Mouse (Mus musculus) lung, embryonic 15.5 days (tissue): ENCODE data around the gene Rnase4. TPM values are rescaled to one million over a fixed set of nuclear protein-coding genes. Genes with fewer than 3 reads are reported as not detected.

Source experiments
- ATAC-seq: fragments of 200-750 bp; cut with Nextera tagmentation; 2 replicates; pipeline ENCODE4 v1.8.0; 2017; ENCODE audit warnings: moderate number of reproducible peaks, borderline replicate concordance; ENCODE audit not compliant: low FRiP score, low TSS enrichment; ENCODE audit errors: extremely low read depth
- H3K27ac ChIP-seq: fragments of 300-500 bp; sonication (generic); 2 replicates; pipeline ENCODE4 v1.5.1; 2015; ENCODE audit warnings: moderate library complexity, mild to moderate bottlenecking, inconsistent platforms
- H3K27me3 ChIP-seq: fragments of 300-500 bp; sonication (generic); 2 replicates; pipeline ENCODE4 v1.6.1; 2015; ENCODE audit warnings: inconsistent platforms
- H3K36me3 ChIP-seq: fragments of 300-500 bp; sonication (generic); 2 replicates; pipeline ENCODE4 v1.6.1; 2015; ENCODE audit warnings: inconsistent platforms
- H3K4me1 ChIP-seq: fragments of 300-500 bp; sonication (generic); 2 replicates; pipeline ENCODE4 v1.6.1; 2015; ENCODE audit warnings: inconsistent platforms
- H3K4me2 ChIP-seq: fragments of 300-500 bp; sonication (generic); 2 replicates; pipeline ENCODE4 v1.6.1; 2015; ENCODE audit warnings: inconsistent platforms, mild to moderate bottlenecking, moderate library complexity
- H3K4me3 ChIP-seq: fragments of 300-500 bp; sonication (generic); 2 replicates; pipeline ENCODE4 v1.5.1; 2015; ENCODE audit warnings: mild to moderate bottlenecking, inconsistent platforms
- H3K9ac ChIP-seq: fragments of 300-500 bp; sonication (generic); 2 replicates; pipeline ENCODE4 v1.6.1; 2015; ENCODE audit warnings: inconsistent platforms
- H3K9me3 ChIP-seq: fragments of 300-500 bp; sonication (generic); 2 replicates; pipeline ENCODE4 v1.6.1; 2016; ENCODE audit warnings: inconsistent platforms
- WGBS: fragments of 180-500 bp; shearing (Covaris S2); methylation state at CpG from one replicate; pipeline ENCODE4 v1.1.7; 2015; 5-methylcytosine and 5-hydroxymethylcytosine counted together
- polyA plus RNA-seq: library from polyadenylated mRNA; unstranded; fragments of >200 nt; fragmentation: Nextera tagmentation; extraction: Ambion mirVana; gene quantifications from 2 replicates; pipeline ENCODE4 v1.2.1, GENCODE M21; 2015

Gene Rnase4
- polyA plus RNA-seq, 1 experiment from 2014 or later, result 38.7 TPM

- no peak for ATAC-seq
- H3K9me3 ChIP-seq, result no peaks in the 10 kb centered on the region
- no peak overlapping the region for H3K4me3 ChIP-seq
- H3K36me3 ChIP-seq, result no peaks in the 10 kb centered on the region
- H3K27me3 ChIP-seq, result no peaks in the 10 kb centered on the region
- H3K4me2 ChIP-seq, result no peak overlapping the region
- H3K4me1 ChIP-seq, result no peaks in the 10 kb centered on the region
- 62% methylated on average over 2 of the region's 2 CpGs for WGBS
- H3K27ac ChIP-seq, result no peak overlapping the region
- no peak overlapping the region for H3K9ac ChIP-seq
Measured at GRCm38 (mm10) chr14:51140342-51140741, 49.5 kb downstream of the Rnase4 start.

- ATAC-seq, result no peak
Measured at GRCm38 (mm10) chr14:51142119-51142518, 51.2 kb downstream of the Rnase4 start.

GRCm38 (mm10) chr14:51142568-51142967 lies 51.7 kb downstream of the Rnase4 start:
- H3K27ac ChIP-seq, result no peak overlapping the region
- no peaks in the 10 kb centered on the region for H3K4me1 ChIP-seq
- no peaks in the 10 kb centered on the region for H3K36me3 ChIP-seq
- H3K27me3 ChIP-seq, result no peaks in the 10 kb centered on the region
- 73% methylated on average over 3 of the region's 3 CpGs for WGBS
- no peaks in the 10 kb centered on the region for H3K9me3 ChIP-seq
- H3K4me2 ChIP-seq, result no peak overlapping the region
- no peak for ATAC-seq
- H3K4me3 ChIP-seq, result no peak overlapping the region
- H3K9ac ChIP-seq, result no peak overlapping the region

More at GRCm38 (mm10) chr14:51142119-51142518, 51.2 kb downstream of the Rnase4 start:
- Histone ChIP-seq H3K36me3 (no peaks in the 10 kb centered on the region), H3K4me3 (no peak overlapping the region), H3K4me2 (no peak overlapping the region), H3K9me3 (no peaks in the 10 kb centered on the region), H3K27ac (no peak overlapping the region), H3K27me3 (no peaks in the 10 kb centered on the region), H3K9ac (no peak overlapping the region), H3K4me1 (no peaks in the 10 kb centered on the region)
- WGBS, result 84% methylated on average over 4 of the region's 4 CpGs

DNA sequence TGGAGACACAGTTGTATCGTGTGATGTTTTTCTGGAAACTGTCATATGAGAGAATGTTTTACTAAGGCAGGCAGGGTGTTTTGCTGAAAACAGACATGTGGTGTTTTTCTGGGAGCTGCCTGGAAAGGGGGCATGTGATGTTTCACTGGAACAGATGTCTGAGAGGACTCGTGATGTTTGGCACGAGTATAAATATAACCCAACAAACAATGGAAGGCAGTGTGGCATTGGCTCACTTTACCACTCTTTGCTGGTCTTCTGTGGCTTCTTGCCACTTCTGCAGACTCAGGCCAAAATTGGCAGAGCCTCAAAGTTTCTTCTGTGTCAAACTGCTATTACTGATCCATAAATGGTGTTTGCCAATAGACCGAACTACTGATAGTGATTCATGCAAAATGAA lies 52.4 kb downstream of the Rnase4 start:
- no peak overlapping the region for H3K4me3 ChIP-seq
- WGBS, result 46% methylated on average over 4 of the region's 4 CpGs
- H3K4me1 ChIP-seq, result no peaks in the 10 kb centered on the region
- H3K27ac ChIP-seq, result no peak overlapping the region
- no peaks in the 10 kb centered on the region for H3K9me3 ChIP-seq
- no peaks in the 10 kb centered on the region for H3K36me3 ChIP-seq
- no peak overlapping the region for H3K9ac ChIP-seq
- no peaks in the 10 kb centered on the region for H3K27me3 ChIP-seq
- H3K4me2 ChIP-seq, result no peak overlapping the region
- ATAC-seq, result no peak

DNA sequence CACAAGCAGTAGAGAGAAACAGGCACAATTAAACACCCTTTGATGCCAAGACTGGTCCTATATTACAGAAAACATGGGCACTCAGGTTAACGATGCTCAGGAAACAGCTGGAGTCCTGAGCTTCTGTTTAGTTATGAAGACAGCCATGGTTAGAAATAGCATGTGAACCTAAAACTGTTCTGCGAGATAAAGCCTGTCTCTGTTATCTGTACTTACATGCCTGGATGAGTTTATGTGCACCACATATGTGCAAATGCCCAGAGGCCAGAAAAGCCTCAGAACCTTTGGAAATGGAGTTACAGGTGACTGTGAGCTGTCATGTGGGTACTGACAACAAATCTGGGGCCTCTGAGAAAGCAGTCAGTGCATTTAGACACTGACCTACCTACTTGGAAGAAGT lies 53.1 kb downstream of the Rnase4 start:
- H3K4me3 ChIP-seq, result no peak overlapping the region
- WGBS, result 67% methylated on average over 2 of the region's 2 CpGs
- H3K9ac ChIP-seq, result no peak overlapping the region
- no peaks in the 10 kb centered on the region for H3K27me3 ChIP-seq
- no peak for ATAC-seq
- no peaks in the 10 kb centered on the region for H3K9me3 ChIP-seq
- no peaks in the 10 kb centered on the region for H3K36me3 ChIP-seq
- H3K4me2 ChIP-seq, result no peak overlapping the region
- H3K4me1 ChIP-seq, result no peaks in the 10 kb centered on the region
- no peak overlapping the region for H3K27ac ChIP-seq

- Histone ChIP-seq H3K36me3 (no peaks in the 10 kb centered on the region), H3K27me3 (no peaks in the 10 kb centered on the region), H3K4me3 (no peak overlapping the region), H3K27ac (no peak overlapping the region), H3K9me3 (no peaks in the 10 kb centered on the region), H3K4me2 (no peak overlapping the region), H3K4me1 (no peaks in the 10 kb centered on the region), H3K9ac (no peak overlapping the region)
- 90% methylated on average over 4 of the region's 4 CpGs for WGBS
- ATAC-seq, result no peak
Measured at GRCm38 (mm10) chr14:51144451-51144850, 53.6 kb downstream of the Rnase4 start.

- no peak overlapping the region for H3K9ac ChIP-seq
- no peak overlapping the region for H3K4me3 ChIP-seq
- no peaks in the 10 kb centered on the region for H3K9me3 ChIP-seq
- H3K27ac ChIP-seq, result no peak overlapping the region
- H3K27me3 ChIP-seq, result no peaks in the 10 kb centered on the region
- H3K36me3 ChIP-seq, result no peaks in the 10 kb centered on the region
- no peak for ATAC-seq
- no peak overlapping the region for H3K4me2 ChIP-seq
- WGBS, result 68% methylated on average over 6 of the region's 6 CpGs
- H3K4me1 ChIP-seq, result no peaks in the 10 kb centered on the region
Measured at GRCm38 (mm10) chr14:51145521-51145920, 54.6 kb downstream of the Rnase4 start.

DNA sequence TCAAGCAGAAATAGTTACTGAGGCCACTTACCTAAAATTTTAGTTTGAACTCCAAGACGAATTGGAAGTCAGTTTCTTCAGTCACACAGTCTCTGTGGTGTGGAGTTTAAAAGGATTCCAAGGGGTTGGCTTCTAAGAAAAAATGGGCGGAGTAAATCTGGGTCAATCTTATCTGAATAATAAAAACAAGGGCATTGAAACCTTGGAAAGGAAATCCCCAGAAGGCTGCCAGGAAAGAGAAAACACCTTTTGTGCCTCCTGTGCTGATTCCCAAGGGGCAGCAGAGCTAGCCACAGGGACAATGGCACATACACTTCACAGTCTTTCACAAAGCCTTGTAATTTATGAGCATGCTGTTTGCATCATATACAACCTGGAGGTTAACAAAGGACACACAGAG lies 55.8 kb downstream of the Rnase4 start, which contains the start of gene Rnase1:
Rnase1 (minus strand) TSS at position 101 of the 400 bp plus-strand sequence.
- H3K9me3 ChIP-seq, result no peaks in the 10 kb centered on the region
- no peak for ATAC-seq
- no peak within 1 kb of the TSS for H3K27ac ChIP-seq
- H3K4me1 ChIP-seq, result no peaks in the 10 kb centered on the region
- no peaks in the 10 kb centered on the region for H3K27me3 ChIP-seq
- H3K9ac ChIP-seq, result no peak within 1 kb of the TSS
- WGBS, result 65% methylated on average over 2 of the region's 2 CpGs
- H3K36me3 ChIP-seq, result no peaks in the 10 kb centered on the region
- H3K4me2 ChIP-seq, result no peak within 1 kb of the TSS
- H3K4me3 ChIP-seq, result no peak within 1 kb of the TSS

DNA sequence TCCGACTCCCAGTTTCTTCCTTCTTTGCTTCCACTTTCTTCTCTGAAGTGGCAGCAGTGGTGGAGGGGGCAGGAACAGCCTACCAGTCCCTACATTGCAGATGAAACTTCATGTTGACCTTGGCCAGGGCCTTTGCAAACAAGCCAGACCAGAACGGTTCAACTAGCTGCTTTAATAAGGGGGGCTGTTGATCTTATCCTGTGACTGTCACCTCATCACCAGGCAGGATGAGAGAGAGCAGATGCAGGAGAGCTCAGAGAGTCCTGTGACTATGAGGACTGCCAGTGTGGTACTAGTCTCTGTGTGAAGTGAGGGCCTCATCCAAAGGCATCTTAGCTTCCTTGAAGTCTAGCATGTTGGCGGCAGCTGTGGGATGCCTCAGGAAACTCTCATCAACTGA lies 57.1 kb downstream of the Rnase4 start:
- no peak for ATAC-seq
- Histone ChIP-seq H3K4me1 (no peaks in the 10 kb centered on the region), H3K27me3 (no peaks in the 10 kb centered on the region), H3K4me2 (no peak overlapping the region), H3K9me3 (no peaks in the 10 kb centered on the region), H3K4me3 (no peak overlapping the region), H3K27ac (no peak overlapping the region), H3K9ac (no peak overlapping the region), H3K36me3 (no peaks in the 10 kb centered on the region)
- 50% methylated on average over 3 of the region's 3 CpGs for WGBS

DNA sequence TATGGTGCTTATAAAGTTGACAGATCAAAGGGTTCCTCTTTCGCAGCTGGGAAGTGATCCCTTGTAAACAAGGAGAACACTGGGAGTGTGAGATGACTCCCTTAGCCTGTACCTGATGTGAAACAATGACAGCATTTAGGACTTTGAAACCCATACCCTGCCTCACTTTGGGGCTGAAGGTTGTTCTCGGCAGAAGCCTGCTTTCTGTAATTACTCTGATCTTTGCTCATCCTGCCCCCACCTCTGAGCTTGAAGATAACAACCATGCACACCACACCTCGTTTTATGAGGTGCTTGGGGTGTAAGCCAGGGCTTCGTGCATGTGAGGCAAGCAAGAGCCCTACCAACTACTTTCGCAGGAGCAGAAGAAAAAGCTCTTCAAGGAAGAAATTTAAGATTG lies 58.3 kb downstream of the Rnase4 start:
- Histone ChIP-seq H3K27me3 (no peaks in the 10 kb centered on the region), H3K27ac (no peak overlapping the region), H3K4me3 (no peak overlapping the region), H3K4me2 (no peak overlapping the region), H3K9me3 (no peaks in the 10 kb centered on the region), H3K9ac (no peak overlapping the region), H3K4me1 (no peaks in the 10 kb centered on the region), H3K36me3 (no peaks in the 10 kb centered on the region)
- WGBS, result 38% methylated on average over 5 of the region's 5 CpGs
- ATAC-seq, result no peak

DNA sequence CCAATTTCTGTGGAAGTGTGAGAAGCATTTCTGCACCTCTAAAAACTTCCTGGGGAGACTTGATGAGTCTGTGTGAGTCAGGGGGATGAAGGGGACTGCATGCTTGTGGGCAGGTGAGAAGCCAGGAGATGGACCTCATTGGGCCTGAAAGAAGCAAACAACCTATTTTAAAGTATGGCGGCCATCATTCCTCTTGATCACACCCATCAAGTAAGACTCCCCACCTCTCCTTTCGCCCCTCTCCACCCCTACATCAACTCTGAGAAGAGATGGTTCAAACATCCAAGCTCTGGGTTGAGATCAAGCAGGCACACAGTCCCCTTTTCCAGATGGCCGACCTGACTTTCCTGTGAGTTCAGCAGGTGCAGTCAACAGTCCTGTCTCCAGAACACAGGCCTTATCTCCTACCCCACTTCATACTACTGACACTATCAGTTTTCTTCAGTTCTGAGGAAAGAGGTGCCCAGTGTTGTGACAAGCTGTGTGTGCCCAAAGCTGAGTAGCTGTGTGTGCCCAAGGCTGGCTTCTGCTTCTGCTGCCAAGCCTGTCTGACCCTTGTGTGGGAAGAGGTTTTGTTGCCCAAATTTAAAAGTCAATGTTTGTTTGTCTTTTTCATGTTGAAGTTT lies 59.4 kb downstream of the Rnase4 start:
- no peaks in the 10 kb centered on the region for H3K9me3 ChIP-seq
- 81% methylated on average over 3 of the region's 3 CpGs for WGBS
- no peak for ATAC-seq
- H3K9ac ChIP-seq, result no peak overlapping the region
- no peak overlapping the region for H3K4me2 ChIP-seq
- H3K4me3 ChIP-seq, result no peak overlapping the region
- H3K4me1 ChIP-seq, result no peaks in the 10 kb centered on the region
- H3K27me3 ChIP-seq, result no peaks in the 10 kb centered on the region
- no peaks in the 10 kb centered on the region for H3K36me3 ChIP-seq
- H3K27ac ChIP-seq, result no peak overlapping the region

GRCm38 (mm10) chr14:51152249-51152870 lies 61.5 kb downstream of the Rnase4 start:
- WGBS, result 40% methylated on average over 5 of the region's 5 CpGs
- no peaks in the 10 kb centered on the region for H3K27me3 ChIP-seq

More at GRCm38 (mm10) chr14:51152249-51152870, 61.5 kb downstream of the Rnase4 start:
- Histone ChIP-seq H3K36me3 (no peaks in the 10 kb centered on the region), H3K9me3 (no peaks in the 10 kb centered on the region), H3K27ac (no peak overlapping the region), H3K9ac (no peak overlapping the region), H3K4me1 (no peaks in the 10 kb centered on the region), H3K4me2 (no peak overlapping the region), H3K4me3 (no peak overlapping the region)
- no peak for ATAC-seq
